Mouse (Mus musculus) T-cell, adult 2 months (primary cell): ENCODE measurements at regions not wholly inside any gene's neighbourhood (a gene's known extent, or its start where the extent isn't known, plus 50 kb on each side); places are given as distances from the start of the nearest gene placed in this dataset.
"Not testable (repeated sequence)": the region's sequence is repeated elsewhere in the genome, so short reads cannot be mapped to it uniquely, and the experiment has no call there.

Experiments
- DNase-seq: peaks from one replicate; pipeline ENCODE4 v3.0.0; 2022; ENCODE audit warnings: low spot score

GRCm38 (mm10) chr1:177501288-177501687 is 59.1 kb downstream of the Zbtb18 start:
- no peak for DNase-seq

GRCm38 (mm10) chr1:177503946-177504345 is 61.8 kb downstream of the Zbtb18 start:
- no peak for DNase-seq

DNA sequence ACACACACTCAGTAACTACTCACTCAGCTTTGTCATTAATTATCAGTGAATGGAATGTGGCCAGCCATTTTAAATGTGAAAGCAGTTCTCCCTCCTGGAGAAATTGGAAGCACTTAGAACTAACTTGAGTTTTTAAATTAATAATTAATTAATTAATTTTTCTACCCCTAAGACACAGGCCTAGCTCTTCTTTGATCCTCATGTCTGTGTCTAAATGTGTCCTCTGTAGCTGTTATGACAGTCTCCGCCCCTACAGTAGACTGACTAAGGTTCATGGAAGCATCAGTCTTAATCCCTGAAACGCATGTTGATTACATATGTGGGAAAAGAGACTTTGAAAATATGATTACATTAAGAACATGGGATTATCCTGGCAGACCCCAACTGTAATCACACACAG is 62.6 kb downstream of the Zbtb18 start:
- no peak for DNase-seq

GRCm38 (mm10) chr1:177507398-177507797 is 65.2 kb downstream of the Zbtb18 start:
- not testable (repeated sequence) for DNase-seq

- DNase-seq, result no peak
These were observed 67.6 kb downstream of the Zbtb18 start for GRCm38 (mm10) chr1:177509786-177510185.

DNA sequence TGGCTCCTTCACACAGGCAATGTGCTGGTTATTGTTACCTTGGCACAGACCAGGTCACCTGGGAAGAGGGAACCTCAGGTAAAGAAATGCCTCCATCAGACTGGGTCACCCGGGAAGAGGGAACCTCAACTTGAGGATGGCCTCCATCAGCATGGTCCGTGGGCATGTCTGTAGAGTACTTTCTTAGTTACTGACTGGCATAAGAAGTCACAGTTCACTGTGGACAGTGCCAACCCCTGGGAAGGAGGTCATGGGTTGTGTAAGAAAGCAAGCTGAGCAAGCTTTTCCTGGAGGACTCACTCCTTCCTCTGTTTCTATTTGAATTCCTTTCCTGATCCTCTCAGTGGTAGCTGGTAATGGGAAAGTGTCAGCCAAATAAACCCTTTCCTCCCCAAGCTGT is 70.0 kb downstream of the Zbtb18 start:
- DNase-seq, result no peak

GRCm38 (mm10) chr1:177517934-177518610 is 75.9 kb downstream of the Zbtb18 start:
- DNase-seq, result no peak

GRCm38 (mm10) chr1:177518897-177519513 is 76.9 kb downstream of the Zbtb18 start:
- no peak for DNase-seq

- no peak for DNase-seq
These were observed 79.0 kb downstream of the Zbtb18 start for GRCm38 (mm10) chr1:177521110-177521509.

DNA sequence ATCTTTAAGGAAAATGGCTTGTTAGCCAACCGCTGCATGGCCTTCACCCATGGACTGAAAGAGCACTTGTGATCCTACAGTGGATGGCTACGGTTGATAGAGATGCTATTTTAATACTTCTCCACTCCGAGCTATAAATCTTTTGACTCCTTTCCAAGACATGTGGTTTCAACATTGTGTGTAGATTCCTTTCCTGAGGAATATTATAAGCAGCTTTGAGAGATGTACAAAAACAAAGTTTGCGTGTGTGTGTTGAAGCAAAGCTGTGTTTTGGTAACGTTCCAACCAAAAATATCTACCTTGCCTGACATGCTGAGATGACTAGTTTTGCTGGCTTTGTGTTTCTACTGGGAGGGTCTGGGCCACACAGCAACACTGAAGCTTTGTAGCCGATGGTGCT is 83.0 kb downstream of the Zbtb18 start:
- no peak for DNase-seq

GRCm38 (mm10) chr1:177531791-177532190 is 89.6 kb downstream of the Zbtb18 start:
- no peak for DNase-seq

- DNase-seq, result peak; percentile 12
These were observed 90.5 kb downstream of the Zbtb18 start for GRCm38 (mm10) chr1:177532656-177533055.

- no peak for DNase-seq
These were observed 91.2 kb downstream of the Zbtb18 start for GRCm38 (mm10) chr1:177533332-177533731.

GRCm38 (mm10) chr1:177545031-177545735 is 103.0 kb downstream of the Zbtb18 start:
- DNase-seq, result no peak

DNA sequence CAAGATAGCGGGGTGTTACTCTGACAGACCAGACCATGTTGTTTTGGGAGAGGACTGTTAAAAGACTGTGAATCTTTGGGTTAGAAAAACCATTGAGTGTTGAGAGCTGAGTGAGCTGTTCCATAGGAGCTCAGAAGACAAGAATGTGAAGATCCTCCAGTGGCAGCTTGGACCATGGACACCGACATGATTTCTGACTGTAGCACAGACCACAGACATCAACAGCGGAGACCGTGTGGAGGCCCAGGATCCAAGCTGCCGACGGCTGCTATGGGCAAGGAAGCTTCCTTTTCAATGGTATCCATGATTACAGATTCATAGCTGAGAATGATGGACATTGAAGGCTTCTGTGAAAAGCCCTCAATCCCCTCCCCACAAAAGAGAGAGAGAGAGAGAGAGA is 105.6 kb downstream of the Zbtb18 start:
- no peak for DNase-seq

DNA sequence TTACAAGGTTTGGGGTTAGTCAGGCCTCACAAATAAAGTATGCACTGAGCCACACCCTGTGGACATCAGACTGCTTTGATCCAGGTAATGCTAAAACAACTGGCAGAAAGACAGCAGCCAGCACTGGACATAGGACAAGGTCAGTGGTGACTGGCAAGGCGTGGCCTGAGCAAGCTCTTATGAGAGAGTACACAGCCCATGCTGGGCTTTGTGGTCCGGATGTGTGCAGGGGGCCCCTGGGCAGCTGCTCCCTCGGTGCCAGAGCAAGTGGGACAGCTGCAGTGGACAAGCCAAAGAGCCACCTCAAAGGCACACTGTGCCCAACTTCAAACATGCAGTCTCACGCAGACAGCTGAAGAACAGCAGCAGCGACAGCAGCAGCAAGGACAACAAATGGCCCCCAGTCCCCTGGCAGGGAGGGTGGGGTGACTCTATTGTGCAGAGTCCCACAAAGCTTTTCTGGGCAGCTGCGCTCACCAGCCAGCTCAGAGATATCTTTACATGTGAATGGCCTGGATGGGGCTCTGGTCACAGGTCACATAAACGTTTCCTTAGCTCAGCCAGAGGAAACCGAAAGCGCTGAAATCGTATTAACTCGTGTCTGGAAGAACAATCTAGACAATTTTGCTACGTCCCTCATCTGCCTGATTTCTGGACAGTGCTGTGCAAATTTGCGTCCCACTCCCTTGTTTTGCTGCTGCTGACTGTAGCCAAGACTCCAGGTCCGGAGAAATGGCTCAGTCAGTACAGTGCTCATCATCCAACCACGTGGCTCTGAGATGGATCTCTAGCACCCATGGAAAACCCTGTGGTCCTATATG is 113.5 kb downstream of the Zbtb18 start:
- DNase-seq, result no peak

DNA sequence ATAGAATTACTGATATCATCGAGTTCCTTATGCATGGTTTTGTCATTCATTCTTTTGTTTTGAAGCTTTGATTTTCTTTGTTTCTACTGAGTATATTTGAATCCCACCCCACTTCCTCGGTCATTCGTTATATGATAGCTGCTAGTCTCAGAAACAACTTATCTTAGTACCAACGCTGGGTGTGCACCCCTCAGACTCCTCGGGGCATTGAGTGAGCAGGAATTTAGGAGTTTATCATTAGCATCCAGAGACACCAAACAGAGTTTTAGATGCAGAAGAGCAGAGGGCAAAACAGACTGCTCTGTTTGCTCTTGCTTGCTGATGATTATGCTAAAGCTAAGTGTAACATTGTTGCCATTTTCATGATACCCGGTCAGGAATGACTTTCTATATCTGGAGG is 115.3 kb downstream of the Zbtb18 start:
- no peak for DNase-seq

GRCm38 (mm10) chr1:177557856-177558255 is 115.7 kb downstream of the Zbtb18 start:
- no peak for DNase-seq

DNA sequence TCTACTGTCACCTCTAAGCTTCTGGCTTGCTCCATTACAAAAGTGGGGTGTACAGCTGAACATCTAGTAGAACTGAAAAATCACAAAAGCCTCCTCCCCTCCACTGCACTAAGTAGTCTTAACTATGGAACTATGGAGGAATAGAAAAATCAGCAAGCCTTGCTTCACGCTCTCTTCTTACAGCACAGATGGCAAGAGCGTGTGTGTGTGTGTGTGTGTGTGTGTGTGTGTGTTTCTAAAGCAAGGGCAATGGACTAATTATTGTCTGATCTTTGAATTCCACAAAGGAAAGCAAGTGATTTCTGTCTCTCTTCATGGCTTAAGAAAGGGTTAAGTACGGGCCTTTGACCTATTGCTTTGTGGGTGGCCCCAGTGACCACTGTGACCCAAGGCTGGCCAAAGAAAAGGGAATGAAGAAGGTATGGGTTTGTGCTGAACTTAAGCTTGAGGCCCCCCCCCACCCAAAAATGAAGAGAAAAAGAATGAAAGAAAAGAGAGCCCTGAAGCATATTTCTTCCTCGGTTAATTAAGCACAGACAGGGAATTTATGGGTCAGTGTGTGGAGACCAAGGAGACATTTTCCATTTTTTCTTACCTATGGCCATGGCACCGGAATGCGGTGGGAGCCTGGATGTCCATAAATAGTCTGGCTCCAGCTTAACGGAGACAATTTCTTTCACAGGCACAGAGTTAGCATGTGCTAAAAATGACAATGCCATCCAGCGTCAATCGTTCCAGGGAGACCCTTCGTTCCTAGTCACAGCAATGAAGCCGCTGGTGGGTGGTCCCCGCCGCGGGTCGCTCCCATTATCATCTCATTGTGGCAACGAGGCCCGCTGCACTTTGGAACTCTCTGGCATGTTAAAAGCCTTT is 119.8 kb downstream of the Zbtb18 start:
- no peak for DNase-seq

DNA sequence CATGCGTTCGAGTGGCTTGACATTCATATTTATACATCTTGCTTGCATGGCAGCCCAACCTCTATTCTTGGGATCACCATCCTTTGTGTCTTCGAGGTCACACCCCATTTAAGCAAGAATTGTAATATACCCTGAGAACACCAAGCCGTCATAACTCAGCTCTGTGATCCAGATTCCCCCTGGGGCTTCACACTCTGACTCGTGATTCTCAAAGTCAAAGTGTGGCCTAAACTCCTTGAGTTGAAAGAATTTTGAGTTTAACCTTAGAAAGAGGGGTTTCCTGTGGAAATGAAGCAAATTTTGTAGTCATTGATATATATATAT is 120.4 kb downstream of the Zbtb18 start:
- no peak for DNase-seq

- DNase-seq, result no peak
These were observed 123.5 kb downstream of the Zbtb18 start for GRCm38 (mm10) chr1:177565678-177566077.
